ENCODE assay signal across 25 mouse cellular contexts in the genomic region with DNA sequence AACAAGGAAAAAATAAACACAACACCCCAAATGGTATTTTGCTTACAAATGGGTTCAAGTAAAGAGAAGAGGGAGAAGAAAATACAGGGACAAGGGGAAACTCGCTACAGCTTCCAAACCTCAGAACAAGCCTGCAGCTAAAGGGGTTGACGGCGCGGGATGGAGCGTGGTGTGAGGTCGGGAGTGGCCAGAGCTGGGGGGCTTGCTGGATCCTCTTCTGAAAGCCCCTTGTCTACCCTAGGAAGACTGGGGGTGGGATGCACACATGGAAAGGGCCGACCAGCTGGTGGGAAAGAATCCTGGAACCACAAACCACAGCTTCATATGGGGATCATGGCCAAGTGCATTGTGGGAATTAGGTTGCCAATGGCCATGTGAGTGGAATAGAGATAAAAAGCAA.
"Had no signal": no experiment of that assay in that cellular context is flagged by ENCODE, and none has a peak within 500 bp of the region (broad histone marks: within the 10 kb centered on the region; RNA-seq: fewer than 3 reads in every experiment).

No protein-coding gene starts in this region.

- H3K9ac ChIP-seq: heart, embryonic 13.5 days; heart, embryonic 15.5 days; hindbrain, embryonic 13.5 days; hindbrain, embryonic 15.5 days; kidney, embryonic 15.5 days; limb, embryonic 12.5 days had no signal

- H3K27ac ChIP-seq: heart, adult 2 months; heart, embryonic 13.5 days; heart, embryonic 15.5 days; hindbrain, embryonic 13.5 days; hindbrain, embryonic 15.5 days; hindbrain, postnatal 0 days; kidney, embryonic 15.5 days; kidney, postnatal 0 days; layer of hippocampus, adult 2 months; left cerebral cortex, adult 2 months; limb, embryonic 10.5 days; limb, embryonic 12.5 days had no signal

- DNase-seq: gastrocnemius, postnatal 14 days; gastrocnemius, postnatal 36 days; heart, adult 2 months; heart, postnatal 14 days; heart, postnatal 36 days; kidney, adult 11 months; kidney, adult 2 months; kidney, adult 9 months; kidney, postnatal 14 days; kidney, postnatal 36 days; liver had no signal

- H3K9me3 ChIP-seq: heart, embryonic 13.5 days; heart, embryonic 15.5 days; hindbrain, embryonic 13.5 days; hindbrain, embryonic 15.5 days; kidney, embryonic 15.5 days; limb, embryonic 10.5 days; limb, embryonic 12.5 days had no signal

- ATAC-seq: hindbrain, postnatal 0 days; intestine, embryonic 16.5 days had no signal

- H3K4me2 ChIP-seq: heart, embryonic 11.5 days; heart, embryonic 13.5 days; heart, embryonic 15.5 days; hindbrain, embryonic 13.5 days; hindbrain, embryonic 15.5 days; kidney, embryonic 15.5 days; limb, embryonic 12.5 days; liver, embryonic 11.5 days had no signal

- H3K4me1 ChIP-seq: heart, embryonic 13.5 days; heart, embryonic 15.5 days; kidney, embryonic 15.5 days; limb, embryonic 12.5 days had no signal

- H3K36me3 ChIP-seq: heart, embryonic 13.5 days; heart, embryonic 15.5 days; hindbrain, embryonic 13.5 days; hindbrain, embryonic 15.5 days; kidney, embryonic 15.5 days; limb, embryonic 10.5 days; limb, embryonic 12.5 days had no signal

- H3K27me3 ChIP-seq: heart, embryonic 13.5 days; heart, embryonic 15.5 days; hindbrain, embryonic 13.5 days; hindbrain, embryonic 15.5 days; kidney, embryonic 15.5 days; limb, embryonic 12.5 days had no signal

- H3K4me3 ChIP-seq: heart, adult 2 months; heart, embryonic 13.5 days; heart, embryonic 15.5 days; hindbrain, embryonic 13.5 days; hindbrain, embryonic 15.5 days; kidney, embryonic 15.5 days; layer of hippocampus, adult 2 months; left cerebral cortex, adult 2 months; limb, embryonic 10.5 days; limb, embryonic 12.5 days had no signal
